12 mouse cellular contexts compared by ENCODE assay signal in the genomic region with DNA sequence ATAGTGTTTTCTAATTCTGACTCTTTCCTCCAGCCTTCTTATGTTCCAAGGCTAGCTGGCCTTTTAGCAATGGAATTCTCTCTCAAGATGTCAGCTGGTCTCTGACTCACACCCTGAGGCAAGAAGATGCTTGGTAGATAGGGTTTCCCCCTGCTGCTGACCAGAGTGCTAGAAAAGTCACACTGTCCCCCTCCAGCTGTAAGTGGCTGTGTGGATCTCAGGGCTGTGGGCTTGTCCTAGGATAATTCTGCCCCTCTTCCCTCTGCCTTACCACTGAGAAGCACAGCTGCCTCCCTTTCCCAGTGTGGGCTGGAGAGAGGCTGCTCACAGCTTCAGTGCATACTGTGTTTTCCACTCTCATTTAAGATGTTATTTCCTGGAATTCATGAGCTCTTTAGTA.
DNase-seq lines count a peak whose midpoint lies in the region; ATAC-seq and TF ChIP-seq lines count a peak whose summit lies in the region.
"Had no signal": no experiment of that assay in that cellular context is flagged by ENCODE, and none has a peak within 500 bp of the region (broad histone marks: within the 10 kb centered on the region; RNA-seq: fewer than 3 reads in every experiment).

No protein-coding gene starts in this region.

- no peak overlapping the region for H3K4me3 ChIP-seq in kidney, postnatal 0 days (replicated peaks; ENCODE audit: low read depth, low read length)
- H3K4me3 ChIP-seq: heart, embryonic 10.5 days had no signal

- no peaks in the 10 kb centered on the region for H3K9me3 ChIP-seq in kidney, postnatal 0 days (replicated peaks; ENCODE audit: low read length)
- H3K9me3 ChIP-seq: heart, embryonic 10.5 days had no signal

- H3K27ac ChIP-seq in kidney, postnatal 0 days: no peak overlapping the region
- H3K27ac ChIP-seq: heart, embryonic 10.5 days; hindbrain, embryonic 14.5 days had no signal

- no peak overlapping the region for H3K9ac ChIP-seq in kidney, postnatal 0 days (ENCODE audit: low read depth, low read length)
- H3K9ac ChIP-seq: hindbrain, embryonic 14.5 days; liver, postnatal 0 days had no signal

- no peaks in the 10 kb centered on the region for H3K36me3 ChIP-seq in kidney, postnatal 0 days (ENCODE audit: insufficient read depth, low read length)
- H3K36me3 ChIP-seq: heart, embryonic 10.5 days had no signal

- H3K27me3 ChIP-seq in kidney, postnatal 0 days (ENCODE audit: insufficient read depth, low read length): no peaks in the 10 kb centered on the region

- peak; percentile 59 for DNase-seq in kidney, postnatal 0 days (ENCODE audit: low spot score)
- no peak for DNase-seq in kidney, postnatal 10 days
- DNase-seq in right cerebral cortex, postnatal 25 days: peak; percentile 5
- no peak for DNase-seq in right cerebral cortex, postnatal 10 days (ENCODE audit: low spot score in 2 of 2)
- peak; percentile 39 for DNase-seq in embryo, embryonic 10.5 days (ENCODE audit: low spot score)
- no peak for DNase-seq in left cerebral cortex, adult 11 months (ENCODE audit: low spot score)
- DNase-seq: cerebellum, postnatal 10 days; liver, postnatal 0 days; midbrain, embryonic 14.5 days had no signal

- no peaks in the 10 kb centered on the region for H3K4me1 ChIP-seq in kidney, postnatal 0 days (replicated peaks; ENCODE audit: insufficient read depth, low read length)

- no peak for TF ChIP-seq CTCF in kidney, postnatal 0 days (IDR thresholded peaks at IDR 0.05; ENCODE audit: low read depth)

- H3K4me2 ChIP-seq in kidney, postnatal 0 days (ENCODE audit: low read length): no peak overlapping the region
- H3K4me2 ChIP-seq: hindbrain, embryonic 14.5 days had no signal

- ATAC-seq in kidney, postnatal 0 days (replicated peaks; ENCODE audit: low FRiP score, low read depth): no peak
- ATAC-seq in granulocyte monocyte progenitor cell, adult 5-6 weeks (replicated peaks; ENCODE audit: poor library complexity, severe bottlenecking): no peak
- ATAC-seq: liver, postnatal 0 days had no signal

Comparison
In these comparisons a context has a peak if more than half of its experiments do, and no peak if none do; other contexts are left out.
1. DNase-seq: peak in kidney, postnatal 0 days (single experiment), right cerebral cortex, postnatal 25 days (single experiment) and embryo, embryonic 10.5 days (single experiment); none in kidney, postnatal 10 days (single experiment), right cerebral cortex, postnatal 10 days (0 of 2) and left cerebral cortex, adult 11 months (single experiment).